Mouse (Mus musculus) left cerebral cortex, postnatal 14 days (tissue): ENCODE data around the gene Ccdc88b. TPM values are rescaled to one million over a fixed set of nuclear protein-coding genes. Genes with fewer than 3 reads are reported as not detected.

Source experiments
- DNase-seq, 2 experiments: peaks; one replicate each; pipeline ENCODE4 v3.0.0; 2021 to 2022; ENCODE audit warnings: low spot score in 2 of 2, mixed read lengths in 1 of 2
- intact Hi-C: fragments of 180-260 bp; cut with DNase I; formaldehyde crosslinking; loops from one replicate; pipeline ENCODE4 v1.15.1; 2025
- microRNA-seq, 2 experiments: library from miRNA; unstranded; fragments of <30 nt; microRNA quantifications; one replicate each; pipeline ENCODE4 v1.2.0; 2022
- total RNA-seq, 2 experiments: library from RNA; stranded (reverse); gene quantifications; 2 replicates each; pipeline ENCODE4 v1.2.3; 2021

The Ccdc88b gene
- total RNA-seq, 2 experiments from 2014 or later: 2.6 to 3.4 TPM

DNA sequence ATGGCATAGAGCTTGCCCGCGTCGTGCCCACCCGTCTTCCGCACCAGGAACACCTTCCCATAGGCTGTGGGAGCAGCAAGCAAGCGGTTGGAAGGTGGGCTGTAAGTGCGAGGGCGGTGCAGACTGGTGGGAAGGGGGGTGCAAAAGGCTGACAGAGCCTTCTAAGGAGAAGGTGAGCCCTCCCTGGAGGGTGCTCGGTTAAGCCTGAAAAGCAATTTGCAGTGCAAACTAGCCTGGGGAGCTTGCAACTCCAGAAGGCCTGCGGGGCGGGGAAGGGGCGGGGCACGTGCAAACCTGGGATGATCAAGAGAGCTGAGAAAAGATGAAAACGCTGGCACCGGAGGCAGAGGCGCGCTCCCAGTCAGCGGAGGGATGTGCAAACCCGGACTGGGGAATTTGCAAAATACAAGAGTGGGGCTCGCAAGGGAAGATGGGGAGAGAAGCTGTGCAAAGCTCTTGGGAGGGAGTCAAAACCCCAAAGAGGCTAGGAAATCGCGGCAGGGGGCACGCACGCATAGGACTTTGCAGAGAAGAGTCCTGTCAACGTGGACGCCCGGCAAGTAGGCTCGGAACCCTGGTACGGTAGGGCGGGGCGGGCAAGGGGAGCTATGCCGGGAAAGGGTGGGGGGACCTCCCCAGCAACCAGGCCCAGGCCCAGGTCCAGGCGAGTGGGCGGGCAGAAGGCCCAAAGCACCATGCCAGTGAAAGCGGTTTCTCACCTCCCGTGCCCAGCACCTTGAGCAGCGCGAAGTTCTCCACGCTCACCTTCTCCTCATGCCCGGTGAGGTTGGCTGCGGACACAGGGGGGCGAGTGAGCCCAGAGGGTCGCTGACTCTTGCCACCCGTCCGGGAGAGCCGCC, 18.2 kb downstream of the Ccdc88b start:
- intact Hi-C loops: loop anchor here (5.0 kb wide), 1 partner anchor 338 kb away; no protein-coding TSS in a partner anchor
- peak; percentile 69 to 72 for DNase-seq

DNA sequence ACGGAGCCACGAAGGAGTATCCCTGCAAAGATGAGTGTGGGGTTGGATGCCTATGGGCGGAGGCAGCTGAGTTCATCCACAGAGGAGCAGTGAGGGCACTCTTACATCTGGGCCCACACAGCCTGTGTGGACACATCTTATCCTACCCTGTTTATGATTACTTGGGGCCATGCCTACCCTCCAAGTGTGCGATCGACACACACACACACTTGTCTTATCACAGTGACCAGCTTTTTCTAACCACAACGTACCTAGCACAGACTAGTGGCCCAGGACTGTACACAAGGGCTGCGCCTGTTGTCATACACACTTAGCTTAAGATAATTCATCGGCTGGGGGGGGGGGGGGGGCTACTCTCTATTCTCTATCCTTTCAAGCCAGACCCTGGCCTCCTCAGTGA, 25.6 kb downstream of the Ccdc88b start:
- DNase-seq: no peak
- intact Hi-C loops: no loop called here

DNA sequence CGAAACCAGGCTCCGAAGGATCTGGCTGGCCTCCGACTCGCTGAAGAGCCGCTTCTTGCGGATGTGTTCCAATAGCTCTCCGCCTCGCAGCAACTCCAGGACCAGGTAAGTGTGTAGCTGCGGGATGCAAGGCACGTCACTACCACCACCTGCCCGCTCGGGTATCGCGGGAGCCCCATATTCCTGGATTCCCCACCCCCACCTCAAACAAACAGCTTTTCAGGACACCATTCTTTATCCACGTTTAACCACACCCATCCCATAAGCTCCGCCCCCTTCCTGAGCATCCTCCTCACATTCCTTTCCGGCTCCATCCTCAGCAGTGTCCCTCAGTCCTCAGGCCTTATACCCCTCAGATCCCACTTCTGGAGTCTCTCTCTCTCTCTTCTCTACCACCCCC, 26.7 kb downstream of the Ccdc88b start:
- intact Hi-C loops: no loop called here
- no peak for DNase-seq

DNA sequence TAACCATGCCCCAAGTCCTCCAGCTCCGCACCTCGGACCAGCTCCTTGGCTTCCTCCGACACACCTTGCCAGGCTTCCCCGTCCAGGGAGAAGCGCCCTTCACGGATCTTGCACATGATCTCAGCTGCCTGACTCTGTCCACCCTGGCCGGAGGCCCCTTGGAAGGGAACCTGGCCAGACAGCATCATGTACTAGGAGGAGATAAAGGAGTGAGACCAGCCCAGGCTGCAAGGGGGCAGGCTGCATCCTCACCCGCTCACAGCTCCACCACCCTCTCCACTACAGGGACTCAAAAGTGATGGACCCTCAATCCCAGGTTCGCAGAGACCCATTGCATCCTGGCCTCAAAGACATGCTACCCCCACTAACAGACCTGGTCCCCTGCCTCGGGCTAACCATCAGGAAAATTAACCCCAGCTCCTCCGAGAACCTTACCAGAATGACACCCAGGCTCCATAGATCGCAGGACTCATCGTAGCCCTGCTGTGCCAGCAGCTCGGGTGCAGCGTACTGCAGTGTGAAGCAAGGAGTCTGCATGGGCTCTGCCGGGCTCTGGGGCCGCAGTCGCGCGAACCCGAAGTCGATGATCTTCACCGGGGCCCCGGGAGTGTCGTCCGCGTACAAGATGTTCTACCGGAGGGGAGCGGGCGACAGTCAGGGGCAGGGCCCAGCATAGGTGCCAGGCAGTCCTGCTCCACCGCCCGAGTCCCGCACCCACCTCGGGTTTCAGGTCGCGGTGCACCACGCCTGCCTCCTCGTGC, 27.3 kb downstream of the Ccdc88b start:
- no peak for DNase-seq
- intact Hi-C loops: no loop called here

DNA sequence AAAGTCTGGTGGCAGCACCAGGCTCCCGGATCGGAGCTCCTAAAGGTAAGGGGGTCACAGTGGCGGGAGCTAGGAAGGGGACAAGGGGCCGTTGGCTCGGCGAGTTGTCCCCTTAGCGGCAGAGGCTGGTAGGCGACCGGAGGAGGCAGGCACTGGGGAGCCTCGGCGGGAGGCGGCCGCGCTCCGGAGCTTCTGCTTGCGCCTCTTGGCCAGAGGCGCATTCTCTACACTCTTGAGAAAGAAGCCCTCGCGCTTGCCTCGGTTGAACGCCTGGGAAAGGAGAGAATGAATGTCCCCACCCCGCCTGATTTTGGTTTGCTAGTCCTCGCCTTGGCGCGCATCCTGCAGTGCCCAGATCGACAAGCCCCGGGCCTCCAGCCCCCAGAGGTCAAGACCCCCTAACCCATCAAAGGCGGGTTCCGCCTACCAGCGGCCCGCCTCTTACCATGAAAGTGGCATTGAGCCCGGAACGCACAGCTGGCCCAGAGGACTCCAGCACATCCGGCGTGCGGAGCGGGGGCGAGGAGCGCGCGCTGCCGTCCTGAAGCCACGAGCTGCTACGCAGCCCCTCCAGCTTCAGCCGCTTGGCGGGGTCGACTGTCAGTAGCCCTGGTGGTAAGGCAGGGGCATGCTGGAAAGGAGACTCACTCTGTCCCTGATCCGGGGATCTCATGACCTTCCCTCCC, 28.0 kb downstream of the Ccdc88b start:
- intact Hi-C loops: no loop called here
- DNase-seq: peak in 1 of 2 experiments; percentile 54

DNA sequence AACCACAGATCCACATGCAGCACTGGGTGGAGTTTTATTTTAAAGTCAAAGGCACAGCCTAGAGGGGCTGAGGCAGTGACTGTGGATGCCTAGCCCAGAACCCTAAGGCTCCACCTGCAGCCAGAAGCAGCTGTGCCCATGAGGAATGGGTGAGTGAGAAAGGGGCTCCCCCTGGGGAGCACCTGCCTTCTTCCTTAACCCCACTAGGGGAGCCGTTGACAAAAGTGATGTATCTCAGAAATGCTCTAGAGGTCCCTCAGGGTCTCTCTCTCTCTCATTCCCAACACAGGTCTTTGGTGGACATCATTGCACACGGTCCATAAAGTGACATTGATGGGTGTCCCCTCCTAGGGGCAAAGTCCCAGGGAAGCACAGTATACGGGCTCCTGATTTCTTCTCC, 28.9 kb downstream of the Ccdc88b start:
- intact Hi-C loops: no loop called here
- no peak for DNase-seq

DNA sequence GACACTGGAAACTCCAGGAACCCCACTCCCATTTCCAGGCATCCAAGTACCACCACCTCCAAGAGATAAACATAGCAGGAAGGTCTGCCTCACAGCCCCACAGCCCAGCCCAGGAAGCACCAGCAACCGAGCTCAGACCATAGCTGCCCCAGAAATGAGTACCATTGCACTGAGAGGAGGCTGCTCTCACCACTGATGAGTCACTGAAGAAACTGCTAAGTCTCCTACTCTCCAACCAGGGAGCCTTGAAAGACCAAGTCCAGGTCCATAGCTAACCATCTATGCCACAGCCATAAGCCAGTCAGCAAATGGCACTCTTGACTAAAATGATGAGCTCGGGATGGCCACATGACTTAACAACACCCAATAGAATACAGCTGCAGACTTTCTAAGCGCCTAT, 31.4 kb downstream of the Ccdc88b start:
- intact Hi-C loops: no loop called here
- DNase-seq: no peak

DNA sequence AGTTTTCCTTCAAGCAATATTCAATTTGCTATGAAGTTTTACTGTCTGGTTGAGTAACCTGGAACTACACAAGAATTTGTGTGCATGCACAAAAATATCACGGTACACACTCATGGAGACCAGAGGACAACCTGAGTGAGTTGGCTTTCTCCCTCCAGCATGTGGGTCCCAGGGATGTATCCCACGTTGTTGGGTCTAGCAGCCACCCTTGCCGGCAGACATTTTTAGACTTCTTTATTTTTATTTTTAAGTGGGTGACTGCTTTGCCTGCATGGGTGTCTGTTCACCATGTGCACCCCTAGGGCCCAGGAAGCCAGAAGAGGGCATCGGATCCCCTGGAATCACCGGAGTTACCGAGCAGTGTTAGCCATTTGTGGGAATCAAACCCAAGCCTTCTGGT, 32.6 kb downstream of the Ccdc88b start:
- DNase-seq: no peak
- intact Hi-C loops: no loop called here

DNA sequence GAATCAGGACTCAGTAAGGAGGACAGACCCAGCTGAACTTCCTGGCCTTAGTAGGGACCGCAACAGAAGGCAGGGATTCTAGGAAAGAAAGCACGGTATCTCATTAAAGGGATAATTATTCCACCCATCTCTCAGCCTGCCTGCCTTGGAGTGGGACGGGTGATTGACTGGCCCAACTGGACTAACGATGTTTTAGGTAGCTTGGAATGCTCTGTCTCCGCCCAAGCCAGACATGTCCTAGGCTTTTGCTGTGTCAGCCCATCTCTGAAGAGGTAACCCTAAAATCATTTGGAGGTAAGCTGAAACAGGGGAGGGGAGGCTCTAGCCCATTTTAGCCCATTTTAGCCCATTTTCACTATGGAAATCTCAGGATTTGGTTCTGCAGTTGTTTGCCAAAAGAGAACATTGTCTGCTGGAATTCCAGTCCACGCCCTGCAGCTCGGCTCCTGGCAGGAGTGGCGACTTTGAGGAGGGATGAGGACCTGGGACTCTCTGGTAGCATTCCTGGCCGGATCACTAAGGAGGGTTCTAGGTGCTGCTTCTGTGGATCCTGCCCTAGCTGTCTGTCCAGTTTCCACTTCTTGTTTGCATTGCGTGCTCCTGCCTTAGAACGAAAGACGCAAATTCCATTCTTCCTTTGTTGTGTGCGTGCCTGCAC, 37.3 kb downstream of the Ccdc88b start:
- DNase-seq: no peak
- intact Hi-C loops: no loop called here

DNA sequence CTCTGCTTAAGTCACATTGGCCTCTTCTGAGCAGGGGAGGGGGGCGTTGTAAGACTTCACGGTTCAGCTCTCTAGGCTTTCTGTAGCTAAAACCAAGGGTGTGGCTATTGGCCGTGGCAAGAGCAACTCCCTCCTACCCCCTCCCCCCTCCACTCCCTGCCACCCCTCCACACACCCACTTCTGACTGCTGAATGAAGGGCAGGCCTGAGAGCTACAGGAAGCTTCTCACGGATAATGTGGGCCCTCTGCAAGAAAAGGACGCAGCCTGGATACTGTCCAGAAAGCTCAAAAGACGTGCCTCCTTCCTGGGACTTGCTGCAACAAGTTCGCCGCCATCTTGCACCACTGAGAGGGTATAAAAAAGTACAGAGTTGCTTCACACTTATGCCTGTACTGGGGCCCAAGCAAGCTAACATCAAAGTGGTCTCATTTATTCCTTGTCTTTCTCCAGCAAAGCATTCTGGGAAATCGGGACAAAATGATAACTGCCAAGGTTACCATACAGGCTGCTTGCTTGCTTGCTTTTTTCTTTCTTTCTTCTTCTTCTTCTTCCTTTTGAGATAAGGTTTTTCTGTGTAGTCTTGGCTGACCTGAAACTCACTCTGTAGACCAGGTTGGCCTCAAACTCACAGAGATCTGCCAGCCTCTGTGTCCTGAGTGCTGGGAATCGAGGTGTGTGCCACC, 38.7 kb downstream of the Ccdc88b start:
- DNase-seq: no peak
- intact Hi-C loops: no loop called here

DNA sequence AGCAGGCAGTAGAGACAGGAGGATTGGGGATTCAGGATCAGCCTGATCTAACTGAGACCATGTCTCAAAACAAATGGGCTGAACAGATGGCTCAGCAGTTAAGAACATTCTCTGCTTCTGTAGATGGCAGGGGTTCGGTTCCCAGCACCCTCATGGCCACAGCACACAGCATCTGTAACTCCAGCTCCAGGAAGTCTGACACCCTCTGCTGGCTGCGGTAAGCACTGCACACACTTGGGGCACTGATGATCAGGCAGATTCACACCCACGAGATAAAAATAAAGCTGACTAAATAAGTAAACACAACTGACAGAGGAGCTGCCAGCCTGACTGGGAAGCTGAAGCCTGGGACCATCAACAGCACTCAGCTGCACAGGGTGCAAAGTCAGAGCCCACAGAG, 43.1 kb downstream of the Ccdc88b start:
- DNase-seq: no peak
- intact Hi-C loops: no loop called here

DNA sequence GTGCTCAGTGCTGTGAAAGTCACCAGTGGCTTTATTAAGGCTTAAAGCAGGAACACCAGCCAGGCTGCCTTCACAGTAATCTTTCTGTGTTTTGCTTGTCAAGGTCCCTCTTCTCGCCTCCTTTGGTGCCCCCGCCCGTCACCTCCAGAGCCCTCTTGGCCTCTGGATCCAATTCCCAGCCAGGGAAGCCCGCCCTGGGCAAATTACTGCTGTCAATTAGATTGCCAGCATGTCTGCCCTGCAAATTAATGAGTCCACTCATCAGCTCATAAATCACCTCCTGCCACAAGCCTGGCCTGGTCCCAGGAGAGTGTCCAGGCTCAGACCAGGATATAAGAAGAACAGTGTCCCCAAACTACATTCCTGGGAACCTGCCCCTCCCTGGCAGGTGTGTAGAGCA, 43.6 kb downstream of the Ccdc88b start:
- DNase-seq: no peak
- intact Hi-C loops: no loop called here

Small RNAs within 50 kb of the gene (microRNA-seq; reads per million reads assigned to microRNA genes)
- gene Mir5046: 0 reads per million in 2 experiments

Other genes with a start within 250 kb of the Ccdc88b start
- gene Rps6ka4, start 17.6 kb downstream of the Ccdc88b start, total RNA-seq: 10 to 100 TPM; 30.4 to 32.8 TPM
- 10 to 100 TPM; 34.4 to 36.5 TPM for gene Trmt112, start 51.5 kb upstream of the Ccdc88b start, total RNA-seq
- gene Prdx5, start 51.9 kb upstream of the Ccdc88b start, total RNA-seq: 100 to 1,000 TPM; 354 to 355 TPM
- 10 to 100 TPM; 56.0 to 60.9 TPM for gene Esrra, start 63.6 kb upstream of the Ccdc88b start, total RNA-seq
- gene Catsperz, start 67.2 kb upstream of the Ccdc88b start, total RNA-seq: 10 to 100 TPM; 23.0 to 28.8 TPM
- 10 to 100 TPM; 44.9 to 50.4 TPM for gene Kcnk4, start 76.3 kb upstream of the Ccdc88b start, total RNA-seq
- 10 to 100 TPM; 35.2 to 36.0 TPM for gene Bad, start 83.7 kb upstream of the Ccdc88b start, total RNA-seq
- gene Gpr137, start 84.3 kb upstream of the Ccdc88b start, total RNA-seq: 10 to 100 TPM; 91.5 to 92.3 TPM
- gene Ppp1r14b, start 116.8 kb upstream of the Ccdc88b start, total RNA-seq: 10 to 100 TPM; 55.4 to 71.5 TPM
- gene Plcb3, start 118.3 kb upstream of the Ccdc88b start, total RNA-seq: 10 to 100 TPM; 13.4 to 13.6 TPM
- 10 to 100 TPM; 69.4 to 78.8 TPM for gene Fkbp2, start 122.3 kb upstream of the Ccdc88b start, total RNA-seq
- gene Vegfb, start 129.4 kb upstream of the Ccdc88b start, total RNA-seq: 10 to 100 TPM; 64.3 to 75.4 TPM
- gene Dnajc4, start 134.4 kb upstream of the Ccdc88b start, total RNA-seq: 10 to 100 TPM; 21.1 to 21.2 TPM
- 10 to 100 TPM in 1 of 2 experiments, 1 to 10 TPM in 1; 8.7 to 10.1 TPM for gene Nudt22, start 137.9 kb upstream of the Ccdc88b start, total RNA-seq
- 10 to 100 TPM; 19.1 to 20.7 TPM for gene Trpt1, start 137.9 kb upstream of the Ccdc88b start, total RNA-seq
- 1 to 10 TPM; 4.5 to 4.6 TPM for gene Fermt3, start 161.3 kb upstream of the Ccdc88b start, total RNA-seq
- gene Stip1, start 181.8 kb upstream of the Ccdc88b start, total RNA-seq: 100 to 1,000 TPM; 155 to 165 TPM
- gene Macrod1, start 198.6 kb upstream of the Ccdc88b start, total RNA-seq: 10 to 100 TPM in 1 of 2 experiments, 1 to 10 TPM in 1; 8.4 to 11.3 TPM
- 10 to 100 TPM; 33.0 to 35.2 TPM for gene Flrt1, start 247.5 kb upstream of the Ccdc88b start, total RNA-seq